Mouse (Mus musculus) hindbrain, embryonic 13.5 days (tissue): ENCODE data around the gene 2700097O09Rik. TPM values are rescaled to one million over a fixed set of nuclear protein-coding genes. Genes with fewer than 3 reads are reported as not detected.

ENCODE experiments used
- ATAC-seq: fragments of 200-750 bp; cut with Nextera tagmentation; 2 replicates; pipeline ENCODE4 v1.8.0; 2017; ENCODE audit warnings: moderate TSS enrichment; ENCODE audit not compliant: low FRiP score
- H3K27ac ChIP-seq: fragments of 300-500 bp; sonication (generic); 2 replicates; pipeline ENCODE4 v1.5.1; 2015; ENCODE audit warnings: inconsistent platforms, mild to moderate bottlenecking, moderate library complexity
- H3K27me3 ChIP-seq: fragments of 300-500 bp; sonication (generic); 2 replicates; pipeline ENCODE4 v1.6.1; 2015; ENCODE audit warnings: mild to moderate bottlenecking, inconsistent platforms
- H3K36me3 ChIP-seq: fragments of 300-500 bp; sonication (generic); 2 replicates; pipeline ENCODE4 v1.6.1; 2015; ENCODE audit warnings: mild to moderate bottlenecking, inconsistent platforms
- H3K4me1 ChIP-seq: fragments of 300-500 bp; sonication (generic); replicated peaks from 2 replicates; pipeline ENCODE4 v1.6.1; 2015; ENCODE audit warnings: inconsistent platforms
- H3K4me2 ChIP-seq: fragments of 300-500 bp; sonication (generic); 2 replicates; pipeline ENCODE4 v1.6.1; 2015; ENCODE audit warnings: inconsistent platforms, mild to moderate bottlenecking, moderate library complexity
- H3K4me3 ChIP-seq: fragments of 300-500 bp; sonication (generic); 2 replicates; pipeline ENCODE4 v1.5.1; 2015; ENCODE audit warnings: mild to moderate bottlenecking, inconsistent platforms
- H3K9ac ChIP-seq: fragments of 300-500 bp; sonication (generic); 2 replicates; pipeline ENCODE4 v1.6.1; 2015; ENCODE audit warnings: mild to moderate bottlenecking, inconsistent platforms
- H3K9me3 ChIP-seq: fragments of 300-500 bp; sonication (generic); 2 replicates; pipeline ENCODE4 v1.6.1; 2016; ENCODE audit warnings: inconsistent platforms
- WGBS: fragments of 180-500 bp; shearing (Covaris S2); methylation state at CpG from one replicate; pipeline ENCODE4 v1.1.7; 2015; 5-methylcytosine and 5-hydroxymethylcytosine counted together
- polyA plus RNA-seq: library from polyadenylated mRNA; unstranded; fragments of >200 nt; fragmentation: Nextera tagmentation; extraction: Ambion mirVana; gene quantifications from 2 replicates; pipeline ENCODE4 v1.2.1, GENCODE M21; 2015

Gene 2700097O09Rik
- polyA plus RNA-seq, 1 experiment from 2014 or later = 35.9 TPM

DNA sequence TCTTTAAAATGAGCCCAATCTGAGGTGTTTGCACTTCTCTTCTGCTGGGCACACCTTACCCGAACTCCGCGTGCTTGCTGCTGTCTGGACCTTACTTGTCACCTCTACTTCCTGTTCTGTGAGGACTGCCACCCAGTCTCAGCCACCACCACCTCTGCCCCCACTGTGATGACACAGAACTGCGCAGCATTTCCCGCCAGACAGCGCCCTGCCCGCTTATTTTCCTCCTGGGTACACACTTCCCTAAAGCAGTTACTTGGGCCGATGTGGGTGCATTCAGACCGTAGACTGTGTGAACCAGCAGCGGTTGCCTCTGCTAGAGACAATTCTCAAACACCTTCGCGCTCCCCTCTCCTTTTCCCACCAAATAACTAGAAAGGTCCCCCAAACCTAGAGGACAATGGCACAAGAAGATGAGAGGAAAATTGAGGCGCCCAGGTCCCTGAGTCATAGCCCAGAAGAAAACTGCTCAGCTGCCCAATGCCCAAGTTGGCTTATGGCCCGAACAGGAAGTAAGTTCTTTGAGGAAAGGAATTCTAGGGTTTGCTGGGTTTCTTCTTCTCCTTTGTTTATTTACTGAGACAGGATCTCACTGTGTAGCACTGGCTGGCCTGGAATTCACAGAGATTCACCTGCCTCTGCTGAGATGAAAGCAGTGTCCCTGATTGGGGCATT lies 80.8 kb downstream of the 2700097O09Rik start:
- H3K27me3 ChIP-seq = no peaks in the 10 kb centered on the region
- H3K4me1 ChIP-seq = no peaks in the 10 kb centered on the region
- H3K9me3 ChIP-seq = no peaks in the 10 kb centered on the region
- no peak overlapping the region for H3K9ac ChIP-seq
- ATAC-seq = no peak
- H3K36me3 ChIP-seq = no peaks in the 10 kb centered on the region
- 85% methylated on average over 14 of the region's 14 CpGs for WGBS
- no peak overlapping the region for H3K27ac ChIP-seq
- no peak overlapping the region for H3K4me3 ChIP-seq
- no peak overlapping the region for H3K4me2 ChIP-seq

GRCm38 (mm10) chr12:54998411-54998810 lies 81.5 kb downstream of the 2700097O09Rik start:
- Histone ChIP-seq H3K36me3 (no peaks in the 10 kb centered on the region), H3K27me3 (no peaks in the 10 kb centered on the region), H3K9me3 (no peaks in the 10 kb centered on the region), H3K4me2 (no peak overlapping the region), H3K27ac (no peak overlapping the region), H3K4me3 (no peak overlapping the region), H3K9ac (no peak overlapping the region), H3K4me1 (no peaks in the 10 kb centered on the region)
- WGBS = 85% methylated on average over 5 of the region's 5 CpGs
- ATAC-seq = no peak

GRCm38 (mm10) chr12:54996979-54997474 lies 82.9 kb downstream of the 2700097O09Rik start:
- Histone ChIP-seq H3K9me3 (no peaks in the 10 kb centered on the region), H3K27me3 (no peaks in the 10 kb centered on the region), H3K9ac (no peak overlapping the region), H3K4me3 (no peak overlapping the region), H3K27ac (no peak overlapping the region), H3K36me3 (no peaks in the 10 kb centered on the region), H3K4me1 (no peaks in the 10 kb centered on the region), H3K4me2 (no peak overlapping the region)
- ATAC-seq = no peak
- 89% methylated on average over 6 of the region's 6 CpGs for WGBS

- Histone ChIP-seq H3K4me1 (no peaks in the 10 kb centered on the region), H3K4me3 (no peak overlapping the region), H3K27ac (no peak overlapping the region), H3K36me3 (no peaks in the 10 kb centered on the region), H3K4me2 (no peak overlapping the region), H3K27me3 (no peaks in the 10 kb centered on the region), H3K9ac (no peak overlapping the region), H3K9me3 (no peaks in the 10 kb centered on the region)
- 82% methylated on average over 3 of the region's 3 CpGs for WGBS
- no peak for ATAC-seq
Measured at GRCm38 (mm10) chr12:54995965-54996364, 83.9 kb downstream of the 2700097O09Rik start.

Other genes starting within 250 kb of the 2700097O09Rik start
- 295 and 300 TPM in 2 replicates for gene Cfl2, start 217.2 kb downstream of the 2700097O09Rik start, polyA plus RNA-seq
- gene Gm20403, start 93.6 kb downstream of the 2700097O09Rik start, polyA plus RNA-seq = not detected in 2 replicates
- 11.4 and 12.8 TPM in 2 replicates for gene Baz1a, start 65.8 kb downstream of the 2700097O09Rik start, polyA plus RNA-seq
- 188 and 196 TPM in 2 replicates for gene Srp54a, start 152 bp upstream of the 2700097O09Rik start, polyA plus RNA-seq
- 45.1 and 46.1 TPM in 2 replicates for gene Fam177a, start 44.4 kb upstream of the 2700097O09Rik start, polyA plus RNA-seq
- 69.7 and 74.4 TPM in 2 replicates for gene Srp54b, start 75.0 kb upstream of the 2700097O09Rik start, polyA plus RNA-seq
- not detected in 2 replicates for gene 1700047I17Rik2, start 119.5 kb upstream of the 2700097O09Rik start, polyA plus RNA-seq
- gene Srp54c, start 150.1 kb upstream of the 2700097O09Rik start, polyA plus RNA-seq = 79.7 and 82.2 TPM in 2 replicates
- gene 1110008L16Rik, start 219.5 kb upstream of the 2700097O09Rik start, polyA plus RNA-seq = 8.9 and 10.0 TPM in 2 replicates
- 27.2 and 27.7 TPM in 2 replicates for gene Ppp2r3c, start 222.9 kb upstream of the 2700097O09Rik start, polyA plus RNA-seq